Mouse (Mus musculus) cerebellum, adult 8-10 months (tissue): ENCODE measurements around the gene Ush2a.

Experiments
- DNase-seq: peaks from one replicate; pipeline ENCODE4 v3.0.0; 2022

Ush2a gene

GRCm38 (mm10) chr1:188387820-188388471 lies 126.1 kb downstream of the Ush2a start:
- no peak for DNase-seq

GRCm38 (mm10) chr1:188390080-188390479 lies 128.3 kb downstream of the Ush2a start:
- no peak for DNase-seq

- no peak for DNase-seq
Observed at GRCm38 (mm10) chr1:188407176-188407575, 145.4 kb downstream of the Ush2a start.

- DNase-seq = no peak
Observed at GRCm38 (mm10) chr1:188407613-188408386, 146.0 kb downstream of the Ush2a start.

GRCm38 (mm10) chr1:188410547-188410946 lies 148.7 kb downstream of the Ush2a start:
- DNase-seq = no peak

GRCm38 (mm10) chr1:188420543-188420942 lies 158.7 kb downstream of the Ush2a start:
- DNase-seq = no peak

- no peak for DNase-seq
Observed at GRCm38 (mm10) chr1:188428172-188428571, 166.3 kb downstream of the Ush2a start.

GRCm38 (mm10) chr1:188430689-188431088 lies 168.9 kb downstream of the Ush2a start:
- DNase-seq = no peak

- no peak for DNase-seq
Observed at GRCm38 (mm10) chr1:188447964-188448363, 186.1 kb downstream of the Ush2a start.

GRCm38 (mm10) chr1:188456466-188457175 lies 194.8 kb downstream of the Ush2a start:
- DNase-seq = no peak

GRCm38 (mm10) chr1:188457221-188458008 lies 195.6 kb downstream of the Ush2a start:
- DNase-seq = no peak

- DNase-seq = no peak
Observed at GRCm38 (mm10) chr1:188461203-188461602, 199.4 kb downstream of the Ush2a start.

- no peak for DNase-seq
Observed at GRCm38 (mm10) chr1:188464653-188465052, 202.8 kb downstream of the Ush2a start.

- DNase-seq = no peak
Observed at GRCm38 (mm10) chr1:188468371-188468783, 206.6 kb downstream of the Ush2a start.

GRCm38 (mm10) chr1:188504958-188505357 lies 243.1 kb downstream of the Ush2a start:
- no peak for DNase-seq

- DNase-seq = no peak
Observed at GRCm38 (mm10) chr1:188518792-188519191, 257.0 kb downstream of the Ush2a start.

- no peak for DNase-seq
Observed at GRCm38 (mm10) chr1:188527451-188527850, 265.6 kb downstream of the Ush2a start.

GRCm38 (mm10) chr1:188529606-188530131 lies 267.8 kb downstream of the Ush2a start:
- DNase-seq = no peak

- DNase-seq = no peak
Observed at GRCm38 (mm10) chr1:188537021-188537420, 275.2 kb downstream of the Ush2a start.

GRCm38 (mm10) chr1:188539621-188540020 lies 277.8 kb downstream of the Ush2a start:
- no peak for DNase-seq

- no peak for DNase-seq
Observed at GRCm38 (mm10) chr1:188541492-188541891, 279.7 kb downstream of the Ush2a start.

- DNase-seq = no peak
Observed at GRCm38 (mm10) chr1:188543364-188543763, 281.5 kb downstream of the Ush2a start.

- no peak for DNase-seq
Observed at GRCm38 (mm10) chr1:188549686-188550085, 287.9 kb downstream of the Ush2a start.
